ENCODE assay signal across 27 mouse cellular contexts in the genomic region with DNA sequence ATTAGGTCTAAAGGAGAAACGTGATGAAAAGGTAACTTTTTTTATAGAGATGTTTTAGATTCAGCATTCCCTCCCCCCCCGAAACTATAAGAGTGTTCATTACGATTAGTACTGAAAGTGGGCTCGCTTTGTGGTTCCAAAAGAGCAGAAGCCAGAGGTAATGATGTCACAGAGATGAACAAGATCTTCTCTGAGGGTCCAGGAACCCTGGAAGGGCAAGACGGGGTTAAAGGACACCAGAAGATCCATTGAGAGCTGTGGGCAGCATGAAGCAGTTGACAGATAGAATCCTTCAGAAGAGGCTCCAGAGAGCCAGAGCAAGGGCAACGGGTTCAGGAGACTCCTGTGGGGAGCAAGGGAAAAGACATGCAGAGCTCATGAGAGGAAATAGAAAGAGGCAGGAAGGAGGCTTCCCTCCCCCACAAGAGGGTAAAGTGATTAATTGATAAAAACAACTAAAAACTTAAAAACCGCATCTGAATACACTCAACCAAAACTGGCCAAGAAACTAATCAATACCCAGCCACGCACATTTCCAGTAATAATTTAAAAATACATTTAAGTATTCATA. TPM values are rescaled to one million over a fixed set of nuclear protein-coding genes. Genes with fewer than 3 reads are reported as not detected.
DNase-seq lines count a peak whose midpoint lies in the region; ATAC-seq and TF ChIP-seq lines count a peak whose summit lies in the region.
"Had no signal": no experiment of that assay in that cellular context is flagged by ENCODE, and none has a peak within 500 bp of the region (broad histone marks: within the 10 kb centered on the region; RNA-seq: fewer than 3 reads in every experiment).

No protein-coding gene starts in this region.

- no peak for TF ChIP-seq CTCF in spleen, adult 2 months (IDR thresholded peaks at IDR 0.05; ENCODE audit: extremely low read depth, insufficient read depth, insufficient read length, insufficient replicate concordance)
- no peak for TF ChIP-seq CTCF in left cerebral cortex, adult 2 months (IDR thresholded peaks at IDR 0.05)

- no peak for DNase-seq in spleen, adult 2 months (ENCODE audit: low read depth in 1 of 2, low spot score in 2 of 2)
- DNase-seq in spleen, postnatal 14 days (ENCODE audit: low spot score in 2 of 2) = no peak
- peak; percentile 50 for DNase-seq in CD4-positive, CD25-positive, alpha-beta regulatory T cell, adult 2 months (ENCODE audit: low read depth, low spot score)
- peak; percentile 57 for DNase-seq in naive thymus-derived CD4-positive, alpha-beta T cell, adult 2 months (ENCODE audit: low read depth)
- no peak for DNase-seq in kidney, adult 8-10 months
- no peak for DNase-seq in left cerebral cortex, adult 2 months (ENCODE audit: extremely low spot score in 1 of 2, low spot score in 2 of 2)
- no peak for DNase-seq in cerebellum, adult 9-11 months
- DNase-seq: adrenal gland, adult 8-10 months; adrenal gland, postnatal 36 days; B cell, adult 2 months; cerebellum, adult 11 months; cerebellum, adult 2 months; cerebellum, postnatal 10 days; cerebellum, postnatal 36 days; embryo, embryonic 11 days; gastrocnemius, postnatal 25 days; heart, adult 2 months had no signal

- no peaks in the 10 kb centered on the region for H3K27me3 ChIP-seq in spleen, adult 2 months (ENCODE audit: control insufficient read depth, insufficient read depth, low read length)
- H3K27me3 ChIP-seq: embryonic facial prominence, embryonic 13.5 days; forebrain, embryonic 12.5 days; forebrain, embryonic 15.5 days; hindbrain, embryonic 12.5 days; hindbrain, embryonic 15.5 days had no signal

- 45% methylated on average over 8 of the region's 8 CpGs for WGBS in spleen, adult 2 months

- no peak overlapping the region; the same call in 1 of the 2 replicates for H3K4me3 ChIP-seq in spleen, adult 2 months (ENCODE audit: extremely low read depth, insufficient read depth, insufficient read length)
- no peak overlapping the region for H3K4me3 ChIP-seq in left cerebral cortex, adult 2 months
- H3K4me3 ChIP-seq: embryonic facial prominence, embryonic 10.5 days; embryonic facial prominence, embryonic 13.5 days; erythroblast, embryonic 14.5 days; forebrain, embryonic 12.5 days; forebrain, embryonic 15.5 days; heart, adult 2 months; hindbrain, embryonic 12.5 days; hindbrain, embryonic 15.5 days had no signal

- peaks cover 7% of the 10 kb centered on the region; the same call in 1 of the 2 replicates for H3K4me1 ChIP-seq in spleen, adult 2 months (ENCODE audit: control insufficient read depth, insufficient read depth, insufficient read length)
- H3K4me1 ChIP-seq: embryonic facial prominence, embryonic 13.5 days; forebrain, embryonic 12.5 days; forebrain, embryonic 15.5 days; hindbrain, embryonic 12.5 days; hindbrain, embryonic 15.5 days had no signal

- peak overlapping the region; percentile 49 for H3K27ac ChIP-seq in spleen, adult 2 months (ENCODE audit: insufficient read depth, low read length)
- H3K27ac ChIP-seq in left cerebral cortex, adult 2 months = no peak overlapping the region
- H3K27ac ChIP-seq: embryonic facial prominence, embryonic 10.5 days; embryonic facial prominence, embryonic 13.5 days; forebrain, embryonic 12.5 days; forebrain, embryonic 15.5 days; heart, adult 2 months; hindbrain, embryonic 12.5 days; hindbrain, embryonic 15.5 days had no signal

- H3K36me3 ChIP-seq in spleen, adult 2 months (ENCODE audit: control insufficient read depth, insufficient read depth, low read length) = no peaks in the 10 kb centered on the region
- H3K36me3 ChIP-seq: embryonic facial prominence, embryonic 10.5 days; embryonic facial prominence, embryonic 13.5 days; forebrain, embryonic 12.5 days; forebrain, embryonic 15.5 days; hindbrain, embryonic 12.5 days; hindbrain, embryonic 15.5 days had no signal

- peak; percentile 26 for ATAC-seq in activated CD4-positive, CD25-positive, alpha-beta regulatory T cell, adult 4 months
- ATAC-seq: forebrain, embryonic 15.5 days; intestine, embryonic 16.5 days had no signal

- intact Hi-C loops in left cerebral cortex, adult 2 months (cut with DNase I) = no loop called here

- no peak for TF ChIP-seq POLR2A in spleen, adult 2 months (IDR thresholded peaks at IDR 0.05; ENCODE audit: low read depth, low read length)

RNA-seq across cellular contexts. Expression of a gene that starts 7.8 kb away (rescaled TPM):
- 1.9 and 2.8 TPM in 2 replicates for polyA plus RNA-seq in spleen, adult 2 months (2012; rRNA removed)
- polyA plus RNA-seq in activated CD4-positive, CD25-positive, alpha-beta regulatory T cell, adult 4 months (2017; shearing (Covaris generic)) = 10 to 100 TPM; 11.3 to 21.4 TPM
- under 1 TPM; 0.59 to 0.72 TPM for total RNA-seq in left cerebral cortex, adult 2 months (2021)
- total RNA-seq: MEL had no signal
- polyA plus RNA-seq: embryonic facial prominence, embryonic 10.5 days; erythroblast, embryonic 14.5 days; hindbrain, embryonic 12.5 days had no signal

RNA-seq across cellular contexts. Expression of a gene that starts 52.1 kb away (rescaled TPM):
- 3.1 and 3.3 TPM in 2 replicates for polyA plus RNA-seq in spleen, adult 2 months (2012; rRNA removed)
- polyA plus RNA-seq in activated CD4-positive, CD25-positive, alpha-beta regulatory T cell, adult 4 months (2017; shearing (Covaris generic)) = 10 to 100 TPM; 13.0 to 14.8 TPM
- 1 to 10 TPM; 1.0 to 1.3 TPM for total RNA-seq in left cerebral cortex, adult 2 months (2021)

Comparison
In these comparisons a context has a peak if more than half of its experiments do, and no peak if none do; other contexts are left out.
1. DNase-seq: peak in CD4-positive, CD25-positive, alpha-beta regulatory T cell, adult 2 months (single experiment) and naive thymus-derived CD4-positive, alpha-beta T cell, adult 2 months (single experiment); none in spleen, adult 2 months (0 of 2), spleen, postnatal 14 days (0 of 2), kidney, adult 8-10 months (0 of 2), left cerebral cortex, adult 2 months (0 of 2) and cerebellum, adult 9-11 months (single experiment).